Mouse (Mus musculus) testis, postnatal 10 days (tissue): ENCODE results near the gene Mrpl21.

Experiments used
- DNase-seq: peaks from one replicate; pipeline ENCODE4 v3.0.0; 2021; ENCODE audit warnings: low spot score

Mrpl21 gene

GRCm38 (mm10) chr19:3282572-3283467 is at the start of gene Mrpl21, which contains the start of gene Ighmbp2:
Gene Mrpl21, plus strand, starts transcription at chr19:3282901.
Gene Ighmbp2, minus strand, starts transcription at chr19:3283017.
- DNase-seq, result peak; percentile 91

GRCm38 (mm10) chr19:3260016-3260415 is 22.7 kb upstream of the Mrpl21 start:
- no peak for DNase-seq

GRCm38 (mm10) chr19:3260591-3260990 is 22.1 kb upstream of the Mrpl21 start:
- DNase-seq, result no peak

- no peak for DNase-seq
Observed at GRCm38 (mm10) chr19:3261336-3261735, 21.4 kb upstream of the Mrpl21 start.

- peak; percentile 41 for DNase-seq
Observed at GRCm38 (mm10) chr19:3261764-3262525, 20.8 kb upstream of the Mrpl21 start.

GRCm38 (mm10) chr19:3264348-3264747 is 18.4 kb upstream of the Mrpl21 start:
- DNase-seq, result no peak

GRCm38 (mm10) chr19:3265180-3265579 is 17.5 kb upstream of the Mrpl21 start:
- DNase-seq, result no peak

GRCm38 (mm10) chr19:3266136-3266535 is 16.6 kb upstream of the Mrpl21 start:
- no peak for DNase-seq

- DNase-seq, result no peak
Observed at GRCm38 (mm10) chr19:3266676-3267075, 16.0 kb upstream of the Mrpl21 start.

GRCm38 (mm10) chr19:3267340-3267739 is 15.4 kb upstream of the Mrpl21 start:
- DNase-seq, result no peak

GRCm38 (mm10) chr19:3268218-3268980 is 14.3 kb upstream of the Mrpl21 start:
- DNase-seq, result no peak

- no peak for DNase-seq
Observed at GRCm38 (mm10) chr19:3269279-3269678, 13.4 kb upstream of the Mrpl21 start.

- no peak for DNase-seq
Observed at GRCm38 (mm10) chr19:3269803-3270202, 12.9 kb upstream of the Mrpl21 start.

- no peak for DNase-seq
Observed at GRCm38 (mm10) chr19:3271366-3271765, 11.3 kb upstream of the Mrpl21 start.

GRCm38 (mm10) chr19:3273331-3273730 is 9.4 kb upstream of the Mrpl21 start:
- DNase-seq, result peak; percentile 33

GRCm38 (mm10) chr19:3275744-3276365 is 6.8 kb upstream of the Mrpl21 start:
- DNase-seq, result peak; percentile 31

GRCm38 (mm10) chr19:3281886-3282285 is 815 bp upstream of the Mrpl21 start:
- DNase-seq, result no peak

GRCm38 (mm10) chr19:3289006-3289405 is 6.3 kb downstream of the Mrpl21 start:
- no peak for DNase-seq

- DNase-seq, result peak; percentile 73
Observed at GRCm38 (mm10) chr19:3292028-3292427, 9.3 kb downstream of the Mrpl21 start.

- DNase-seq, result no peak
Observed at GRCm38 (mm10) chr19:3292993-3293392, 10.3 kb downstream of the Mrpl21 start.

GRCm38 (mm10) chr19:3295245-3295644 is 12.5 kb downstream of the Mrpl21 start:
- DNase-seq, result no peak

GRCm38 (mm10) chr19:3297034-3297433 is 14.3 kb downstream of the Mrpl21 start:
- no peak for DNase-seq
